ENCODE assay signal across 13 mouse cellular contexts in genomic region chr10:64342702-64343379, GRCm38 (mm10).
DNase-seq lines count a peak whose midpoint lies in the region; ATAC-seq lines count a peak whose summit lies in the region.
"Had no signal": no experiment of that assay in that cellular context is flagged by ENCODE, and none has a peak within 500 bp of the region (broad histone marks: within the 10 kb centered on the region; RNA-seq: fewer than 3 reads in every experiment).

No protein-coding gene starts in this region.

- intact Hi-C loops in left cerebral cortex, postnatal 4 days (cut with DNase I) = no loop called here

- ATAC-seq in frontal cortex, adult (ENCODE audit: low TSS enrichment) = peak; percentile 98
- ATAC-seq: forebrain, embryonic 14.5 days had no signal

- DNase-seq in frontal cortex, postnatal 25 days (ENCODE audit: low spot score in 2 of 2) = no peak
- peak; percentile 27 to 36 for DNase-seq in left cerebral cortex, adult 18-20 months (ENCODE audit: low spot score in 2 of 2)
- no peak for DNase-seq in left cerebral cortex, postnatal 4 days
- peak; percentile 35 to 51 for DNase-seq in left cerebral cortex, adult 9 months (ENCODE audit: low spot score in 2 of 2)
- DNase-seq in right cerebral cortex, postnatal 36 days (ENCODE audit: low spot score in 2 of 2) = peak; percentile 18 to 41
- DNase-seq in gastrocnemius, postnatal 10 days = no peak
- DNase-seq in gastrocnemius, adult 8-10 months (ENCODE audit: low spot score in 2 of 2) = no peak
- DNase-seq: adrenal gland, postnatal 14 days; cerebellum, postnatal 14 days; gastrocnemius, postnatal 36 days; thymus, postnatal 4 days had no signal

Comparison
In these comparisons a context has a peak if more than half of its experiments do, and no peak if none do; other contexts are left out.
1. DNase-seq: peak in left cerebral cortex, adult 18-20 months (2 of 2), left cerebral cortex, adult 9 months (2 of 2) and right cerebral cortex, postnatal 36 days (2 of 2); none in frontal cortex, postnatal 25 days (0 of 2), left cerebral cortex, postnatal 4 days (single experiment), gastrocnemius, postnatal 10 days (single experiment) and gastrocnemius, adult 8-10 months (0 of 2).